Mouse (Mus musculus): ENCODE measurements around the gene Bst2.

The Bst2 gene

DNA sequence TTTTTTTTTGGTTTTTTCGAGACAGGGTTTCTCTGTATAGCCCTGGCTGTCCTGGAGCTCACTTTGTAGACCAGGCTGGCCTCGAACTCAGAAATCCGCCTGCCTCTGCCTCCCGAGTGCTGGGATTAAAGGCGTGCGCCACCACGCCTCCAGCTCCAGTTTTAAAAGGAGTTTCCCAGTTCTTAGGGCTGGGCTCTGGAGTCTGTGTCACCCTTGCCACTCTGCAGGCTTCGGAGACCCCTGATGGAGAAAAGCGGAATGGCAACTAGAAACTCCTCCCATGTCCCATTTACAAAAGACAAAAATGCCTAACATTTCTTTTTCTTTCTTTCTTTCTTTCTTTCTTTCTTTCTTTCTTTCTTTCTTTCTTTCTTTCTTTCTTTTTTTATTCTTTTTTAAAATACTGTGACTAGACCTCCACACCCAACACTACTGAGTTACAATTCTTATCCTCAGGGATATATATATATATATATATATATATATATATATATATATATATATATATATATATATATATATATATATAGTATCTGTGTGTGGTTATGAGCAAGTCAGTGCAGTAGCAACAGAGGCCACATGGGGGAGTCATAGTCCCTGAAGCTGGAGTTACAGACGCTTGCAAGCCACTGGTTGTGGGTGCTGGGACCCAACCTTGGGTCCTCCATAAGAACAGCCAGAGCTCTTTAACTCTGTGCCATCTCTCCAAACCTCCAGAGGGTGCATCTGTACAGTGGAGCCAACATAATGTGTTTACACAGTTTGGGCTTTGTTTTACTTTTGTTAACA is 18.0 kb downstream of the Bst2 start:
- peak; percentile 56 for DNase-seq (ENCODE audit: low read depth, low spot score)

DNA sequence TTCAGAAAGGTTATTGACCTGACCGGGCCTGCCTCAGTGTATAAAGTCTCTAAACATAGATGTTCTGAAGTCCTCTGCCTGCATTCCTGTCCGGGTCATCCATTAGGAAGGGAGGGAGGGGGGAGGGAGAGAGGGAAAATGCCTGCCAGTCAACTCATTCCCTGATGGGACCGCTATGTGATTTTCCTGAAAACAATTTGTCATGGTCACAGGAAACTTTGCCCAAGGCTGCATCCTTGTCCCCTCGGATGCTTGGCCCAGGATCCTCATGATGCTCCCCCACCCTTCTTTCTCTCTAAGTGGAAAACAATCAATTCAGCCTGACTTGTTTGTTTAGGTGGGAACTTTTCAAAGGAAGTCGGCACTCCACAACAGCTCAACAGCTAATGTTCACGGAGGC is 20.5 kb downstream of the Bst2 start:
- DNase-seq (ENCODE audit: low read depth, low spot score), result no peak

DNA sequence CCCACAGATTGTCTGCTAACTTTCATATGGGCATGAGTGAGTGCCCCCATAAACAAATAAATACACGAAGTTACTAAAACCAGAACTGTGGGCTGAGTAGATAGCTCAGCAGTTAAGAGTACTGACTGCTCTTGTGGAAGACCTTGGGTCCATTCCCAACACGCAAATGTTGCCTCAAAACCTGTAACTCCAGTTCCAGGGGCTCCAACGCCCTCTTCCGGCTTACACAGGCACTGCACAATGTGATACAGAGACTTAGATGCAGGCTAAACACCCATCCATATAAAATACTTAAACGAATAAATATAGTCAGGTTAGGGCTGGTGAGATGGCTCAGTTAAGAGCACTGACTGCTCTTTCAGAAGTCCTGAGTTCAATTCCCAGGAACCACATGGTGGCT is 22.2 kb downstream of the Bst2 start:
- no peak for DNase-seq (ENCODE audit: low read depth, low spot score)

DNA sequence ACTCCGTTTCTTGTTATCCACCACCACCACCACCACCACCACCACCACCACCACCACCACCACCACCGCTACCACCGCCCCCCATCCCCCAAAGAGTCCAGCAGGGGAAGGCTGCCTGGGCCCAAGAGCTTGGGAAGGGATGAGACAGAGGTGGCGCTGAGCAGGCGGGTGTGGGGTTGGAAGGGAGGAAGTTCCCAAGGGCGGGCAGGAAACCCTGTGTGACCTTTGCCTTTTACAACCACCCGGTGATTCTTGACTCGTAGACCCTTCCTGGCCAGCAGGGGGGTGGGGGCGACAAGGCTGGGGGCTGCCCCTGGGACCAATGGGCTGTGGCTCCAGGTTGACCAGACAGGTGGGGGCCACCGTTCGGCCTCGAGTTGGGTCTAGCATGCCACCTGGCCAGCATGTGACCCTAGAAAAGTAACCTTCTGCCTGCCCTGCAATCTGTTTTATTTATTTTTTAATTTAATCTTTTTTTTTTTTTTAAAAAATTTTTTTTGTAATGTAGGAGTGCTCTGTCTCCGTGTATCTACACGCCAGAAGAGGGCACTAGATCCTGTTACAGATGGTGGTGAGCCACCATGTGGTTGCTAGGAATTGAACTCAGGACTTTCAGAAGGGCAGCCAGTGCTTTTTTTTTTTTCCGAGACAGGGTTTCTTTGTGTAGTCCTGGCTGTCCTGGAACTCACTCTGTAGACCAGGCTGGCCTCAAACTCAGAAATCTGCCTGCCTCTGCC is 24.1 kb downstream of the Bst2 start:
- DNase-seq (ENCODE audit: low read depth, low spot score), result no peak

DNA sequence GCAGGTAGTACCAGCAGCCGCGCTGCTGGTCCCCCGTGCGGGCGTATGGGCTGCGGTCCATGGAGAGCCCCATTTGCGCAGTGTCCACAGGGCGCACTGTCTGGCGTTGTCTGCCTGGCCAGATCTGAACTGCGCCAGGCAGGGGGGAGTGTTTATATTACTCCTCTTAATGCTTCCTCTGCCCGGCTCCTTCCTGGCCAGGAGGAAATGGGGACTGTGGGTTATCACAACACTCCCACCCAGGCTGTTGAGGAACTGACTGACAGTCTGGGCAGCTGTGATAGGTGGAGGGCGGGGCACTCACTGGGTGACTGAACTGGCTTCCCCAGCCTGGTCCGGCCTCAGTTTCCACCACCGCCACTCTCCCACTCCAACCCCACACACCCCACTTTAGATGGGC is 25.6 kb downstream of the Bst2 start, which contains the start of gene Plvap:
TSS of gene Plvap (minus strand) at position 109 of the 400 bp plus-strand sequence.
- DNase-seq (ENCODE audit: low read depth, low spot score), result no peak

DNA sequence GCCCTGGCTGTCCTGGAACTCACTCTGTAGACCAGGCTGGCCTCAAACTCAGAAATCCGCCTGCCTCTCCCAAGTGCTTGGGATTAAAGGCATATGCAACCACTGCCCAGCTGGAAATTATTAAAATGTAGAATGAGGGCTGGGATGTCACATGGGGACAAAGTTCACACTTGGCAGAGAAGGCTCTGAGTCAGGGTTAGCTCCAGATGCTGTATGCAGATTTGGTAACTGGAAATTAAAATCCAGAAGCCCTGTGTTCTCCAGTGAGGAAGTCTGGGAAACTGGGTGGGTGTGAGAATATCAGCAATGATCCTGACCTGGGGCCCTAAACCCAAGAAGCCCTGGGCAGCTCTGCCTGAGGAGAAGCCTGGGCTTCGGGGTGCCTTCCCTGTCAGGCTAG is 27.9 kb downstream of the Bst2 start:
- no peak for DNase-seq (ENCODE audit: low read depth, low spot score)

DNA sequence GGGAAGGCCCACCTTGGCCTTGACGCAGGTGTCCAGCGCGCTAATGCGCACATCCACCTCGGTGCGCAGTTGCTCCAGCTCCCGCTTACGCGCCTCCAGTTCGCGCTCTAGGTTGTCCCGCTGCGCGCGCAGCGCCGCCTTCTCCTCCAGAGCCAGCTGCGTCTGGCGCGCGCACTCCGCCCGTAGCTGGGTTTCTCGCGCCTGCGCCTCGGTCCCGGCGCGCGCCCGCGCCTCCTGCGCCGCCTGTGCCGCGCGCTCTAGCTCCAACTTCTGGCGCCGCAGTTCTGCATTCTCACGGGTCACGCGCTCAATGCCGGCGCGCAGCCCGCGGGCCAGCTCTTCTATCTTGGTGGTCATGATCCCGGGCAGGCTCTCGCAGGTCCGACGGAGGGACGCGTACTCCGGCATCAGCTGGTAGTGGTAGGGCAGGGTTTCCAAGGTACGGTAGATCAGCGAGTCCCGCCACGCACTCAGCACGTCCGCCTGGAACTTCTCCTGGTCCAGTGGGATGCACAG is 29.6 kb downstream of the Bst2 start:
- DNase-seq (ENCODE audit: low read depth, low spot score), result peak; percentile 68

DNA sequence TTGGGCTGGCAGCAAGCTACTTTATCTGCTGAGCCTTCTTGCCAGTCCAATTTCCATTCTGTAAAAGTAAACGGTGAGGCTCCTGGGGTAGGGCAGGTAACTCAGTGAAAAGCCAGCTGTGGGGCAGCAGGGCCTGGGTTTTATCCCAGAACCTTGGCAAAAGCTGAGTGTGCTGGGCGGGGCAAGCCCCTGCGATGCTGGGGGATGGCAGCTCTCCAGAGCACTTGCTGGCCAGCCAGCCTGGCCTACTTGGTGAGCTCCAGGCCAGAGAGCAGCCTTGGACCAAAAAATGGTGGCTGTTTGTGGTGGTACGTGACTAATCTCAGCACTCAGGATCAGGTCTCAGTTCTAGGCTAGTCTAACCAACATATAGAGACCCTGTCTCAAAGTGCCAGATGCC is 31.3 kb downstream of the Bst2 start:
- no peak for DNase-seq (ENCODE audit: low read depth, low spot score)

DNA sequence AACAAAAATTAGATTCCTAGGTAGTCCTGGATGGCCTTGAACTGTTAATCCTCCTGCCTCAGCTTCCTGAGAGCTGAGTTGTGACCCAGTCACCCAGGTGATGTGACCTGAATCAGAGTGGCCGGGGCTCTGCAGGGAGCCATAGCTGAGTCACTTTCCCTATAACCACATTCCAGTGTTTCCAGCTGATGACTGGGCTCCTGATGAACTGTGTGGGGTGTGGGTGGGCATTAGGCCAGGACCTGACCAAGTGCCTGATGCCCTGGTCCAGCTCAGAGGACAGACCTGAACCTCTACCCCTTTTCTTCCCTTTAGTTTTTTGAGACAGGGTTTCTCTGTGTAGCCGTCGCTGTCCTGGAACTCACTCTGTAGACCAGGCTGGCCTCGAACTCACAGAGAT is 31.9 kb downstream of the Bst2 start:
- DNase-seq (ENCODE audit: low read depth, low spot score), result no peak

DNA sequence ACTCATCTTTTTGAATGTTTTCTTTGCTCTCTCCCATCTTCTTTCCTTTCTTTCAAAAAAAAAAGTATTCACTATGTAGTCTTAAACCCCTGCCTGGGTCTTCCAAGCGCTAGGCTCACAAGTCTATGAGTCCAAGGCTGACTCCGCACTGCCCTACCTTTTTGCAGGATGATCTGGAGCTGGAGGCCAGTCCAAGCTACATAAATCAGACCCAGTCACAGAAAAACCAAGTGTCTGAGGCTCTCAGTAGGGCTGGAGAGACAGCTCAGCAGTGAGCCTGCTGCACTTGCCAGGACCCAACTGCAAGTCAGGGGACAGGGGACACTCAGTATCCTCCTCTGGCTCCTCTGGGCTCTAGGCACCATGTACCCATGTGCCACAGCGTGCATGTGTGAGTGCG is 32.9 kb downstream of the Bst2 start:
- no peak for DNase-seq (ENCODE audit: low read depth, low spot score)

DNA sequence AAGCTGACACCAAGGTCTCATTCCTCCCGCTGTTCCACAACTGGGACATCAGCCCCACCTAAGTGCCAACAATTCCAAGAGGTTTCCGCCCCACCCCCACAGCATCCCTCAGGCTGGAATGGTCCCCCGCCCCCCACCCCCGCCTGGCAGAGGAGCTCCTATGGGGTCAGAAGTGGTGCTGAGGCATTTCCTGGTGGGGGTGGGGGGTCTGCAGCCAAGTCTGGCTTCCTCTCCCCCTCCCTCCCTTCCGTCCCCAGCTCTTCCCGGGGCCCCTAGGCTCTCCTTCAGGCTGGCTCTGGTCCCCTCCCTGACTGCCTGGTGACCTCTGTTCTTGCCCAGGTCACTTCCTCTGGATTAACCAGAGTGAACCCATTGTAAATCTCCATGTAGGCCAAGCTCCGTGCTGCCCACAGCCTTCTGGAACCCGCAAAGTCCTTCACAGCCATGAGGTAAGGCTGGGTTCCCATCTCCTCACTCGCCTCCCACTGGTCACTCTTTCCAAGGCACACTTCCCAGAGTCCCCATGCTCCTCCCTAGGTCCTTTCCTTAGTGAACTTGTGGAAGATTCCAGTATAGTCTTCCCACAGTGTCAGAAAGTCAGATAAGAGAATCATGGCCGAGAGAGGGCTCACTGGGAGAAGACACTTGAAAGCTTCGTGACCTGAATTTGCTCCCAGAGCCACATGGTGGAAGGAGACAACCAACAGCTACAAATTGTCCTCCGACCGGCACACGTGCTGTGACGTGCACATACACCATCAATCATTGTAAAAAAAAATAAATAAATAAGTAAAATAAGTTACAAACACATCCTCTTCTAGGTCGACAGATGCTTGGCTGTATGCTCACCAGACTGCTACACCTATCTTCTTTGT is 38.2 kb downstream of the Bst2 start:
- DNase-seq (ENCODE audit: low read depth, low spot score), result no peak

DNA sequence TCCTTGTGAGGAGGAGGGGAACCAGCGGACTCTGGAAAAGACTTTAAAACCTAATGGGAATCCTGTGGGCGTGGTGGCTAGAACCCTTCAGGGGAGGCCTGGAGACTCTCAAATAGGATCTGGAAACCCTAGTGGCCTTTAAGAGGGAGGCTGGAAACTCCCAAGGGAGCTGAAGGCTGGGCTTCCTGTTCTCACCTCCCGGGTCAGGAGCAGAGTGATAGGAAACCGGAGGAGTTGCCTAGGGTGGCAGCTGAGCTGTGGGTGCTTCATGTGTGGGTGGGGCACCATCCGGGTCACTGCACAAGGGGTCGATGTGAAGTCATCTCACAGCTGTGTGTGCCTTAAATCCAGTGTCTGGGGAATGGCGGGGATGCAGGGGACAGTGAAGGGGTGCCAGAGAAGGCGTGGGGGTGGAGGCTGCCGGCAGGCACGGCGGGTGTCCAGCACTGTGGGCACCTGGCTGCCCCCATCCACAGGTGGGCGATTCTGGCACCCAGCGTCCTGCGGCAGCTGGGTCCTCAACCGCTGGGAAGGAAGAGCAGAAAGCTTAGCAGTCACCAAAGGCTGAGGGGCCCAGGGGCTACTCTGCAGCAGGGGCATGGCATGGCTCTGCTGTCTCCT is 39.3 kb downstream of the Bst2 start:
- DNase-seq (ENCODE audit: low read depth, low spot score), result no peak

DNA sequence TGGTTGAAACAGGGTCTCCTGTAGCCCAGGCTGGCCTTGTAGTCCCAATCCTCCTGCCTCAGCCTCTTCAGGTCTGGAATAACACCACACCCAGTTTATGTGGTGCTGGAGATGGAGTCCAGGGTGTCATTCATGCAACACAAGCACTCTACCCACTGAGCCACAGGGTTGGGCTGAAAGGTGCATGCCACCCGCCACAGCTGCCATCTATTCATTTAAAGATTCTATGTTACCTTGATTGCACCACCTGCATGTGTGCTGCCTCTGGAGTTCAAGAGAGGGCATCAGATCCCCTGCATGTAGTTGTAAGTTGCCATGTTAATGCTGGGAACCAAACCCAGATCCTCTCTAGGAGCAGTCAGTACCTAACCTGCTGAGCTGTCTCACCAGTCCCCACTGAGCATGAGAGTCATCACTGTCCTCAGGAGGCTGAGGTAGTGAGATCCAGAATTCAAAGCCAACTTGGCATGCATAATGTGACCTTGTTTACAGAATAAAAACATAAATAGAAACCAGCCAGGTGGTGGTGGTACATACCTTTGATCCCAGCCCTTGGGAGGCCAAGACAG is 40.1 kb downstream of the Bst2 start:
- no peak for DNase-seq (ENCODE audit: low read depth, low spot score)

DNA sequence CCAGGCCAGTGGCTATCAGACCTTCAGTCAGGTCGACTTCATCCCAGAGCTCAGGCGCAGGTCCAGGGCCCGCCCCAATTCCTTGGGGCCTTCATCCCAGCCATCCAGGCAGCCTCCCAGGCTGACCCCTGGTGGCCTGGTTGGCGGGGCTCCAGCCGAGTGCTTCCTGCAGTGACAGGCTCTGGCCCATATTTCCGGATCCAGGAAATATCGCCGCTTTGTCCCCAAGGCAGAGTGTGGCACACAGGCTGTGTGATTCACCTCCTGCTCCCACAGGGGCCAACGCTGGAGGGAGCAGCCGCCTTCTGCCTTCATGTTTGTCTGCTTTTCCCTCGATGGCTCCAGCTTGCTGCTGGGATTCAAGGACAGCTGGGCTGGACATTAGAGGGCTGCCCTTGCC is 40.8 kb downstream of the Bst2 start:
- no peak for DNase-seq (ENCODE audit: low read depth, low spot score)

DNA sequence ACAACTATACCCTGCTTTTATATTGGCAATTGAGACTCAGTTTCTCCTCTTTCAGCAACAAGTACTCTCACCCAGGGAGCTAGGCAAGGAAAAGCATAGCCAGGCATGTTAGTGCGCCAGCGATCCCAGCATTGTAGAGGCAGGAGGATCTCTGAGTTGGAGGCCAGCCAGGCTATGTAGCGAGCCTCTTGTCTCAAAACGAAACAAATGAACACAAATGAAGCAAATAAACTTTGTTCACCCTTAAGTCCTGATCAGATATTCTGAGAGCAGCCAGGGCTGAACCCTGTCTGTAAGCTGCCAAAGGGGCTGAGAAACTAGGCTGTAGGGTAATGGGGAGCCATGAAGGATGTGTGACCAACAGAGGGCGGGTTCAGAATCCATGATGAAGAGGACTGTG is 41.4 kb downstream of the Bst2 start:
- DNase-seq (ENCODE audit: low read depth, low spot score), result no peak

DNA sequence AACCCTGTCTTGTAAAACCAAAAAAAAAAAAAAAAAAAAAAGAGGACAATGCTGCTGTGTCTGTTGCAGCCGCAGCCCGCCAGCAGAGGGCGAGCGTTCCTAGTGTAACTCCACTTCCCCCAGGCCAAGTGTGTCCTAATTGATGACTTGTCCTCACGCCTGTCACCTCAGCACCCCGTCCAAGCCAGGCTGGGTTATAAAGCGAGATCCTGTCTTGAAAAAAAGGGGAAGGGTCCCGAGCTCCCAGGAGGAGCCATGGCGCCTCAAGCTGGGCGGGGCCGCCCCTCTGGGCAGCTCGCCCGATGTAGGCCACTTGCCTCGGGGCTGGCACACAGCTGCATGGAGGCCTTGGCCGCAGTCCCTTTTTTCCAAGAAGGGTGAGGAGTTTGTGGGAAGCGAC is 42.2 kb downstream of the Bst2 start:
- peak; percentile 67 for DNase-seq (ENCODE audit: low read depth, low spot score)

DNA sequence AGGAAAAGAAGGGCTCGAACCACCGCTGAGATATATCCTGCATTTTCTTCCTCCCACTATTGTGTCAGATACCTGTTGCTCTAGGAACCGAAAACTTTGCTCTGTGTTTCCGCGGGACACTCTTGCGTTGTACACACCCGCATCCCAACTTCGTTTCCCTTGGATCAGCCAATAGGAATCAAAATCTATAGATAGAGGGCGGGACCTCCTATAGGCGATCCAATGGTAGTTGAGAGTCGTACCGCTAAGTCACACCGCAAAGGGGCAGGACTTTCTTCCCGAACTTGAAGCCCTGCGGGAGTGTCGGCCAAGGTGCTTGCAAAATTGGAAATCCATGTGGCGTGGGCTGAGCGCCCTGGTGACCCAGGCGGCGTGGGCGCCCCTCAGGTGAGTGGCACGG is 48.8 kb downstream of the Bst2 start:
- DNase-seq (ENCODE audit: low read depth, low spot score), result peak; percentile 95

DNA sequence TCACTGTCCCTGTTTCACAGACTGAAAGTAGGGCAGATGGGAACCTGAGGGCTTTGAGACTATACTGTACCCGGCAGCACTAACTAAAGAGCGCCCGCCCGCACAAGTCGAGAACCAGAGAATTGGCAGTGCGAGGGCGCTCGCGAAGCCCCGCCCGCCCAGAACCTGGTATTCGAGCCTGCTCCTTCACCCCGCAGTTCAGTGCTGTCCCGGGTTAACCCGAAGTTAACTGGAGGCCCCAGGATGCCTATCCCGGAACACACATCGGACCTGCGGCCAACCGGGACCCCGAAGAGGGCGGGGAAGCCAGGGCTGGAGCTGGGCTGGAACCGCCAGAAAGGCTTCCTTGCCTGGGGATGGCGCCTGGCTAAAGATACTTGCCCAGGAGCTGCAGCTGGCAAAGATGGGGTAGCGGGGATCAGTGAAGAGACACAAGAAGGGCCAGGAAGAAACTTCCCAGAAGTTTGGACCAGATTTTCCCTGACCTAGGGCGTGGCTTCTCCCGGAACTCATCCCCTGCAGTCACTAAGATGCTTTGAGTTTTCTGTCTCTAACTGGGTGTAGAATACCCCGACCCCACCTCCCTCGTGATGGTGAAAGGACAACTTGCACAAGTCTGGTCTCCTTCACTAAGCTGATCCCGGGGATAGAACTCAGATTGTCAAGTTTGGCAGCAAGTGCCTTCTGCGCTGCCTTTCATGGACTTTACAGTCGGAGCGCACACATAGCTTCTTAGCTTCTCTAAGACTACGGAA is 49.4 kb downstream of the Bst2 start, which contains the start of gene Gtpbp3:
TSS of gene Gtpbp3 (plus strand) at position 413 of the 755 bp plus-strand sequence.
- DNase-seq (ENCODE audit: low read depth, low spot score), result peak; percentile 43

DNA sequence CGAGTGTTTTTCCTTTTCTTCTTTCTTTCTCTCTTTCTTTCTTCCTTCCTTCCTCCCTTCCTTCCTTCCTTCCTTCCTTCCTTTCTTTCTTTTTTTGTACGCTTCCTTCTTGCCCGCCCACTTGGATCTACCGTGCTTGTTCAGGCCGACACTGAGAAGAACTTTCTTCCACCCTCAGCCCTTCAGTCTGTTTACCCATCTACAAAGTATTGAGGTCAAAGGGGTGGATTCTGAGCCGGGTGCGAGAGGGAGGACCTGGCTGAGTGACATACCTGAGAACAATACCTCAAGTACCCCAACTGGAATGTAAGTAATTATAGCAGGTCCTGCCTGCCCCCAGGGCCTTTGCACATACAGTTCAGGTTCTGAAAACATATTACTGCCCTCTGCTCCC is 51.1 kb downstream of the Bst2 start:
- DNase-seq (ENCODE audit: low read depth, low spot score), result no peak
